Mouse (Mus musculus): ENCODE results near the gene Arhgap24.
"Not testable (repeated sequence)": the region's sequence is repeated elsewhere in the genome, so short reads cannot be mapped to it uniquely, and the experiment has no call there.

Gene Arhgap24

GRCm38 (mm10) chr5:102872996-102873395 lies 391.8 kb downstream of the Arhgap24 start:
- not testable (repeated sequence) for DNase-seq (ENCODE audit: extremely low spot score, low spot score)

GRCm38 (mm10) chr5:102874605-102875298 lies 393.6 kb downstream of the Arhgap24 start:
- DNase-seq (ENCODE audit: extremely low spot score, low spot score) = peak; percentile 39

GRCm38 (mm10) chr5:102875628-102876027 lies 394.4 kb downstream of the Arhgap24 start:
- no peak for DNase-seq (ENCODE audit: extremely low spot score, low spot score)

GRCm38 (mm10) chr5:102888482-102889162 lies 407.4 kb downstream of the Arhgap24 start:
- no peak for DNase-seq (ENCODE audit: extremely low spot score, low spot score)

GRCm38 (mm10) chr5:102889163-102889488 lies 407.9 kb downstream of the Arhgap24 start:
- DNase-seq (ENCODE audit: extremely low spot score, low spot score) = no peak

- DNase-seq (ENCODE audit: extremely low spot score, low spot score) = no peak
These were observed 411.0 kb downstream of the Arhgap24 start for GRCm38 (mm10) chr5:102892226-102892625.

GRCm38 (mm10) chr5:102898301-102898700 lies 417.1 kb downstream of the Arhgap24 start:
- DNase-seq (ENCODE audit: extremely low spot score, low spot score) = no peak

- no peak for DNase-seq (ENCODE audit: extremely low spot score, low spot score)
These were observed 418.6 kb downstream of the Arhgap24 start for GRCm38 (mm10) chr5:102899680-102900215.

GRCm38 (mm10) chr5:102901176-102901575 lies 420.0 kb downstream of the Arhgap24 start:
- DNase-seq (ENCODE audit: extremely low spot score, low spot score) = no peak

- no peak for DNase-seq (ENCODE audit: extremely low spot score, low spot score)
These were observed 422.3 kb downstream of the Arhgap24 start for GRCm38 (mm10) chr5:102903487-102903886.

GRCm38 (mm10) chr5:102904066-102904465 lies 422.9 kb downstream of the Arhgap24 start:
- no peak for DNase-seq (ENCODE audit: extremely low spot score, low spot score)

- no peak for DNase-seq (ENCODE audit: extremely low spot score, low spot score)
These were observed 424.4 kb downstream of the Arhgap24 start for GRCm38 (mm10) chr5:102905441-102906211.

GRCm38 (mm10) chr5:102920199-102920598 lies 439.0 kb downstream of the Arhgap24 start:
- no peak for DNase-seq (ENCODE audit: extremely low spot score, low spot score)

GRCm38 (mm10) chr5:102926786-102927185 lies 445.6 kb downstream of the Arhgap24 start:
- no peak for DNase-seq (ENCODE audit: extremely low spot score, low spot score)

- no peak for DNase-seq (ENCODE audit: extremely low spot score, low spot score)
These were observed 449.0 kb downstream of the Arhgap24 start for GRCm38 (mm10) chr5:102930161-102930560.

- DNase-seq (ENCODE audit: extremely low spot score, low spot score) = not testable (repeated sequence)
These were observed 462.9 kb downstream of the Arhgap24 start for GRCm38 (mm10) chr5:102943864-102944630.

GRCm38 (mm10) chr5:102946625-102947024 lies 465.4 kb downstream of the Arhgap24 start:
- no peak for DNase-seq (ENCODE audit: extremely low spot score, low spot score)

GRCm38 (mm10) chr5:102947061-102947711 lies 466.0 kb downstream of the Arhgap24 start:
- no peak for DNase-seq (ENCODE audit: extremely low spot score, low spot score)
